Mouse (Mus musculus): ENCODE measurements around the gene Oxct1.

Oxct1 gene

GRCm38 (mm10) chr15:4026231-4026773, at the start of gene Oxct1:
Oxct1 (plus strand) TSS chr15:4026383.
- DNase-seq (ENCODE audit: low read depth, low spot score): peak; percentile 69

- DNase-seq (ENCODE audit: low read depth, low spot score): no peak
Measured at GRCm38 (mm10) chr15:3978279-3978678, 47.9 kb upstream of the Oxct1 start.

- DNase-seq (ENCODE audit: low read depth, low spot score): no peak
Measured at GRCm38 (mm10) chr15:3979061-3979848, 46.9 kb upstream of the Oxct1 start, which contains the start of gene Fbxo4. Fbxo4 (minus strand) TSS chr15:3979573.

- no peak for DNase-seq (ENCODE audit: low read depth, low spot score)
Measured at GRCm38 (mm10) chr15:3979871-3980270, 46.3 kb upstream of the Oxct1 start.

GRCm38 (mm10) chr15:3982732-3983131, 43.5 kb upstream of the Oxct1 start:
- no peak for DNase-seq (ENCODE audit: low read depth, low spot score)

- DNase-seq (ENCODE audit: low read depth, low spot score): no peak
Measured at GRCm38 (mm10) chr15:3984876-3985275, 41.3 kb upstream of the Oxct1 start.

GRCm38 (mm10) chr15:3987981-3988380, 38.2 kb upstream of the Oxct1 start:
- no peak for DNase-seq (ENCODE audit: low read depth, low spot score)

GRCm38 (mm10) chr15:3994852-3995447, 31.2 kb upstream of the Oxct1 start:
- no peak for DNase-seq (ENCODE audit: low read depth, low spot score)

- DNase-seq (ENCODE audit: low read depth, low spot score): peak; percentile 99
Measured at GRCm38 (mm10) chr15:3995448-3996266, 30.5 kb upstream of the Oxct1 start, which contains the start of gene AW549877. AW549877 (minus strand) TSS chr15:3995744.

GRCm38 (mm10) chr15:3996267-3997010, 29.7 kb upstream of the Oxct1 start:
- DNase-seq (ENCODE audit: low read depth, low spot score): no peak

- no peak for DNase-seq (ENCODE audit: low read depth, low spot score)
Measured at GRCm38 (mm10) chr15:3999144-3999543, 27.0 kb upstream of the Oxct1 start.

- DNase-seq (ENCODE audit: low read depth, low spot score): no peak
Measured at GRCm38 (mm10) chr15:4000536-4000935, 25.6 kb upstream of the Oxct1 start.

- DNase-seq (ENCODE audit: low read depth, low spot score): peak; percentile 66
Measured at GRCm38 (mm10) chr15:4013873-4014272, 12.3 kb upstream of the Oxct1 start.

GRCm38 (mm10) chr15:4020711-4021110, 5.5 kb upstream of the Oxct1 start:
- no peak for DNase-seq (ENCODE audit: low read depth, low spot score)

GRCm38 (mm10) chr15:4023747-4024146, 2.4 kb upstream of the Oxct1 start:
- no peak for DNase-seq (ENCODE audit: low read depth, low spot score)

- DNase-seq (ENCODE audit: low read depth, low spot score): no peak
Measured at GRCm38 (mm10) chr15:4024726-4025507, 1.3 kb upstream of the Oxct1 start.

- DNase-seq (ENCODE audit: low read depth, low spot score): no peak
Measured at GRCm38 (mm10) chr15:4025508-4025904, 677 bp upstream of the Oxct1 start.

- DNase-seq (ENCODE audit: low read depth, low spot score): peak; percentile 53
Measured at GRCm38 (mm10) chr15:4026831-4027584, 825 bp downstream of the Oxct1 start.

- DNase-seq (ENCODE audit: low read depth, low spot score): no peak
Measured at GRCm38 (mm10) chr15:4027671-4028410, 1.7 kb downstream of the Oxct1 start.
